Mouse (Mus musculus) embryonic facial prominence, embryonic 15.5 days (tissue): ENCODE results near the gene Creb3l2. TPM values are rescaled to one million over a fixed set of nuclear protein-coding genes. Genes with fewer than 3 reads are reported as not detected.
A peak's percentile ranks its signal among the peaks of the same experiment; 100 is the strongest.

Experiments used
- ATAC-seq: fragments of 200-750 bp; cut with Nextera tagmentation; 2 replicates; pipeline ENCODE4 v1.8.0; 2017; ENCODE audit warnings: low read depth, moderate TSS enrichment; ENCODE audit not compliant: insufficient number of reproducible peaks, low FRiP score, low TSS enrichment
- H3K27ac ChIP-seq: fragments of 300-500 bp; sonication (generic); replicated peaks from 2 replicates; pipeline ENCODE4 v1.5.1; 2015; ENCODE audit warnings: mild to moderate bottlenecking, inconsistent platforms
- H3K27me3 ChIP-seq: fragments of 300-500 bp; sonication (generic); 2 replicates; pipeline ENCODE4 v1.6.1; 2015; ENCODE audit warnings: inconsistent platforms
- H3K36me3 ChIP-seq: fragments of 300-500 bp; sonication (generic); 2 replicates; pipeline ENCODE4 v1.6.1; 2015; ENCODE audit warnings: mild to moderate bottlenecking, inconsistent platforms
- H3K4me1 ChIP-seq: fragments of 300-500 bp; sonication (generic); 2 replicates; pipeline ENCODE4 v1.6.1; 2015; ENCODE audit warnings: inconsistent platforms
- H3K4me2 ChIP-seq: fragments of 300-500 bp; sonication (generic); replicated peaks from 2 replicates; pipeline ENCODE4 v1.6.1; 2015; ENCODE audit warnings: mild to moderate bottlenecking, inconsistent platforms
- H3K4me3 ChIP-seq: fragments of 300-500 bp; sonication (generic); replicated peaks from 2 replicates; pipeline ENCODE4 v1.5.1; 2015; ENCODE audit warnings: mild to moderate bottlenecking, inconsistent platforms
- H3K9ac ChIP-seq: fragments of 300-500 bp; sonication (generic); 2 replicates; pipeline ENCODE4 v1.6.1; 2015; ENCODE audit warnings: inconsistent platforms
- H3K9me3 ChIP-seq: fragments of 300-500 bp; sonication (generic); replicated peaks from 2 replicates; pipeline ENCODE4 v1.6.1; 2016; ENCODE audit warnings: inconsistent platforms
- WGBS: fragments of 180-500 bp; shearing (Covaris S2); methylation state at CpG from one replicate; pipeline ENCODE4 v1.1.7; 2015; 5-methylcytosine and 5-hydroxymethylcytosine counted together
- polyA plus RNA-seq: library from polyadenylated mRNA; unstranded; fragments of >200 nt; fragmentation: Nextera tagmentation; extraction: Ambion mirVana; gene quantifications from 2 replicates; pipeline ENCODE4 v1.2.1, GENCODE M21; 2015

Creb3l2 gene
- polyA plus RNA-seq, 1 experiment from 2014 or later = 28.1 TPM

- Histone ChIP-seq H3K9ac (no peak overlapping the region), H3K36me3 (peaks cover 11% of the 10 kb centered on the region; the same call in 1 of the 2 replicates), H3K4me1 (peaks cover 6% of the 10 kb centered on the region; the same call in 1 of the 2 replicates), H3K4me3 (no peak overlapping the region), H3K27me3 (no peaks in the 10 kb centered on the region), H3K4me2 (no peak overlapping the region), H3K27ac (no peak overlapping the region), H3K9me3 (0 out of 2 replicates have a peak, but pooled peaks cover 2% of the 10 kb centered on the region)
- no peak for ATAC-seq
- WGBS = 78% methylated on average over 7 of the region's 7 CpGs
Measured at GRCm38 (mm10) chr6:37371341-37371740, 70.6 kb downstream of the Creb3l2 start.

- 86% methylated on average over 12 of the region's 12 CpGs for WGBS
- no peak overlapping the region for H3K4me3 ChIP-seq
- H3K9me3 ChIP-seq = 0 out of 2 replicates have a peak, but pooled peaks cover 2% of the 10 kb centered on the region
- H3K4me2 ChIP-seq = no peak overlapping the region
- no peak overlapping the region for H3K27ac ChIP-seq
- H3K27me3 ChIP-seq = no peaks in the 10 kb centered on the region
- H3K9ac ChIP-seq = no peak overlapping the region
- peaks cover 11% of the 10 kb centered on the region; the same call in 1 of the 2 replicates for H3K36me3 ChIP-seq
- H3K4me1 ChIP-seq = peaks cover 13% of the 10 kb centered on the region; the same call in 1 of the 2 replicates
- no peak for ATAC-seq
Measured at GRCm38 (mm10) chr6:37370566-37370965, 71.4 kb downstream of the Creb3l2 start.

- H3K9me3 ChIP-seq = 0 out of 2 replicates have a peak, but pooled peaks cover 2% of the 10 kb centered on the region
- peaks cover 11% of the 10 kb centered on the region; the same call in 1 of the 2 replicates for H3K36me3 ChIP-seq
- H3K4me2 ChIP-seq = no peak overlapping the region
- H3K27ac ChIP-seq = no peak overlapping the region
- 87% methylated on average over 6 of the region's 6 CpGs for WGBS
- no peak overlapping the region for H3K4me3 ChIP-seq
- no peaks in the 10 kb centered on the region for H3K27me3 ChIP-seq
- H3K4me1 ChIP-seq = peaks cover 11% of the 10 kb centered on the region; the same call in 1 of the 2 replicates
- no peak overlapping the region for H3K9ac ChIP-seq
- ATAC-seq = no peak
Measured at GRCm38 (mm10) chr6:37369750-37370149, 72.2 kb downstream of the Creb3l2 start.

- no peak overlapping the region for H3K9ac ChIP-seq
- ATAC-seq = no peak
- H3K27ac ChIP-seq = no peak overlapping the region
- 73% methylated on average over 13 of the region's 13 CpGs for WGBS
- no peak overlapping the region for H3K4me3 ChIP-seq
- H3K4me2 ChIP-seq = no peak overlapping the region
- H3K27me3 ChIP-seq = no peaks in the 10 kb centered on the region
- peaks cover 21% of the 10 kb centered on the region for H3K36me3 ChIP-seq
- 0 out of 2 replicates have a peak, but pooled peaks cover 2% of the 10 kb centered on the region for H3K9me3 ChIP-seq
- H3K4me1 ChIP-seq = peaks cover 11% of the 10 kb centered on the region; the same call in 1 of the 2 replicates
Measured at GRCm38 (mm10) chr6:37368281-37368680, 73.7 kb downstream of the Creb3l2 start.

GRCm38 (mm10) chr6:37366991-37367390, 75.0 kb downstream of the Creb3l2 start:
- Histone ChIP-seq H3K9me3 (0 out of 2 replicates have a peak, but pooled peaks cover 2% of the 10 kb centered on the region), H3K4me2 (no peak overlapping the region), H3K27ac (no peak overlapping the region), H3K4me1 (peaks cover 11% of the 10 kb centered on the region; the same call in 1 of the 2 replicates), H3K4me3 (no peak overlapping the region), H3K27me3 (no peaks in the 10 kb centered on the region), H3K9ac (no peak overlapping the region), H3K36me3 (peaks cover 31% of the 10 kb centered on the region)
- no peak for ATAC-seq
- WGBS = 93% methylated on average over 6 of the region's 6 CpGs

GRCm38 (mm10) chr6:37365179-37365578, 76.8 kb downstream of the Creb3l2 start:
- WGBS = 48% methylated on average over 11 of the region's 11 CpGs
- no peak for ATAC-seq
- Histone ChIP-seq H3K4me3 (no peak overlapping the region), H3K9me3 (no peaks in the 10 kb centered on the region), H3K4me1 (peaks cover 22% of the 10 kb centered on the region), H3K4me2 (no peak overlapping the region), H3K9ac (no peak overlapping the region), H3K36me3 (peaks cover 34% of the 10 kb centered on the region), H3K27ac (no peak overlapping the region), H3K27me3 (no peaks in the 10 kb centered on the region)

- Histone ChIP-seq H3K27ac (no peak overlapping the region), H3K9ac (no peak overlapping the region), H3K36me3 (peaks cover 37% of the 10 kb centered on the region), H3K9me3 (no peaks in the 10 kb centered on the region), H3K4me1 (peaks cover 29% of the 10 kb centered on the region), H3K4me2 (no peak overlapping the region), H3K4me3 (no peak overlapping the region), H3K27me3 (no peaks in the 10 kb centered on the region)
- ATAC-seq = no peak
- 95% methylated on average over 8 of the region's 8 CpGs for WGBS
Measured at GRCm38 (mm10) chr6:37364361-37364760, 77.6 kb downstream of the Creb3l2 start.

- H3K9me3 ChIP-seq = no peaks in the 10 kb centered on the region
- no peak overlapping the region for H3K4me3 ChIP-seq
- H3K36me3 ChIP-seq = peaks cover 46% of the 10 kb centered on the region
- H3K27me3 ChIP-seq = no peaks in the 10 kb centered on the region
- no peak overlapping the region for H3K4me2 ChIP-seq
- ATAC-seq = 0 out of 2 replicates have a peak, but pooled peaks have one; percentile 31
- no peak overlapping the region for H3K9ac ChIP-seq
- H3K27ac ChIP-seq = 0 out of 2 replicates have a peak overlapping the region, but pooled peaks have one; percentile 19
- 27% methylated on average over 11 of the region's 11 CpGs for WGBS
- H3K4me1 ChIP-seq = peaks cover 37% of the 10 kb centered on the region
Measured at GRCm38 (mm10) chr6:37360813-37361385, 81.0 kb downstream of the Creb3l2 start.

- no peaks in the 10 kb centered on the region for H3K9me3 ChIP-seq
- H3K4me2 ChIP-seq = 0 out of 2 replicates have a peak overlapping the region, but pooled peaks have one; percentile 6
- WGBS = 30% methylated on average over 17 of the region's 17 CpGs
- H3K4me1 ChIP-seq = peaks cover 30% of the 10 kb centered on the region
- no peak overlapping the region for H3K4me3 ChIP-seq
- no peak for ATAC-seq
- H3K36me3 ChIP-seq = peaks cover 28% of the 10 kb centered on the region
- no peak overlapping the region for H3K9ac ChIP-seq
- H3K27ac ChIP-seq = peak overlapping the region; percentile 63
- no peaks in the 10 kb centered on the region for H3K27me3 ChIP-seq
Measured at GRCm38 (mm10) chr6:37354449-37355179, 87.3 kb downstream of the Creb3l2 start.

GRCm38 (mm10) chr6:37353616-37354015, 88.3 kb downstream of the Creb3l2 start:
- H3K4me3 ChIP-seq = no peak overlapping the region
- H3K36me3 ChIP-seq = peaks cover 24% of the 10 kb centered on the region; the same call in 1 of the 2 replicates
- H3K9me3 ChIP-seq = no peaks in the 10 kb centered on the region
- no peak for ATAC-seq
- H3K4me2 ChIP-seq = no peak overlapping the region
- H3K27me3 ChIP-seq = no peaks in the 10 kb centered on the region
- 84% methylated on average over 9 of the region's 9 CpGs for WGBS
- no peak overlapping the region for H3K9ac ChIP-seq
- H3K4me1 ChIP-seq = peaks cover 26% of the 10 kb centered on the region
- H3K27ac ChIP-seq = no peak overlapping the region

- peaks cover 18% of the 10 kb centered on the region for H3K4me1 ChIP-seq
Measured at GRCm38 (mm10) chr6:37351731-37352380, 90.1 kb downstream of the Creb3l2 start.

More at GRCm38 (mm10) chr6:37351731-37352380, 90.1 kb downstream of the Creb3l2 start:
- H3K36me3 ChIP-seq = peaks cover 35% of the 10 kb centered on the region
- no peak overlapping the region for H3K9ac ChIP-seq
- 28% methylated on average over 10 of the region's 10 CpGs for WGBS
- no peak; the same call in 1 of the 2 replicates for ATAC-seq
- H3K9me3 ChIP-seq = no peaks in the 10 kb centered on the region
- H3K27ac ChIP-seq = no peak overlapping the region
- no peak overlapping the region for H3K4me3 ChIP-seq
- no peak overlapping the region for H3K4me2 ChIP-seq
- no peaks in the 10 kb centered on the region for H3K27me3 ChIP-seq
